Mouse (Mus musculus) stomach, postnatal 0 days (tissue): ENCODE results near the gene Acot7.
A peak's percentile ranks its signal among the peaks of the same experiment; 100 is the strongest.

Experiments used
- CTCF ChIP-seq: IDR thresholded peaks from 2 replicates; pipeline ENCODE4 v1.5.1; 2016; ENCODE audit warnings: antibody characterized with exemption, low read depth, mild to moderate bottlenecking, moderate library complexity
- EP300 ChIP-seq: optimal IDR thresholded peaks from 2 replicates; pipeline ENCODE3; 2016; ENCODE audit warnings: antibody characterized with exemption

DNA sequence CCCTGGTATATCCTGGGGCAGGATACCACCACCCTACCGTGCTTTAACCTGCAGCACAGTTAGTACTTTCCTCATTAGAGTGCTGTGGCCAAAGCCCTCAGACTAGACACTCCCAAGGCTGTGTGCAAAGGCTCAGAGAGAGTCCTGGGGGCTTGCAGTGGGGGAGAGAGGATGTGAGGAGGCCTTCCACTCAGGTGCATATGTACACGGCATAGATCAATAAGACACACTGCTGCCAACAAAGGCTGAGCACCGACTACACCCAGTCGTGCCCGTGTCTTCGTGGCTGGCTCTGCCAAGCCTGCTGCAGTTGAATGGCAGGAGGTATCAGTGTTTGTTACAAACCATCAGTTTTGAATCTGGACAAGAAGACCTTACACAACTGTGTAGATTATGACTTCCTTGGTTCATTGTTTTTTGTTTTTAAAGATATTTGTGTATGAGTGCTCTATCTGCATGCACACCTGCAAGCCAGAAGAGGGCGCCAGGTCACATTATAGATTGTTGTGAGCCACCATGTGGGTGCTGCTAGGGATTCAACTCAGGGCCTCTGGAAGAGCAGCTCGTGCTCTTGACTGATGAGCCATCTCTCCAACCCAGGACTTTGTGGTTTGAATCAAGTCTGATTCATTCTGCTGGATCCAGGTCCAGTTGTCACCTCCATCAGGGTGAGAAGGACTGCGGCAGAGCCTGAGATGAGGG lies 87.1 kb downstream of the Acot7 start:
- TF ChIP-seq CTCF (peak; percentile 54), EP300 (no peak)
